Mouse (Mus musculus): ENCODE data around the gene Klk11. TPM values are rescaled to one million over a fixed set of nuclear protein-coding genes. Genes with fewer than 3 reads are reported as not detected.

The Klk11 gene
- total RNA-seq, 2 experiments from 2014 or later: not detected

DNA sequence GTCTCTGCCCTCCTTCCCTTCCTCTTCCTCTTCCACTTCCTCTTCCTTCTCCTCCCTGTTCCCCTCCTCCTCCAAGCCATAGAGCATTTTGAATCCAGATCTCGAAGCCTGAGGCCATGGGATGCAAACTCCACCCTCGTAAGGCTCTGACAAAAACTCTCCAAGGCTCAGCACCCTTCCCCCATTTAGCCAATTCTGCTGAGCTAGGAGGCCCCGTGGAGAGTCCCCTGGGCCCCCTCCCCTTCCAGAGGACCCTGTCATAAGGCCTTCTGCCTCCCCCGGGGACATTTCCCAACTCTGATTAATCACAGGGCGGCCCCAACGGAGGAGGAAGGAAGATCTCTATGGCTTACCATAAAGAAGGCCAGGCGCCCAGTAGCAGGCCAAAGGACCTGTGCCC, 17.2 kb downstream of the Klk11 start, which contains the start of gene Klk9:
TSS of gene Klk9 (plus strand) at position 301 of the 400 bp plus-strand sequence.
- no peak for ATAC-seq (ENCODE audit: poor library complexity, severe bottlenecking)

DNA sequence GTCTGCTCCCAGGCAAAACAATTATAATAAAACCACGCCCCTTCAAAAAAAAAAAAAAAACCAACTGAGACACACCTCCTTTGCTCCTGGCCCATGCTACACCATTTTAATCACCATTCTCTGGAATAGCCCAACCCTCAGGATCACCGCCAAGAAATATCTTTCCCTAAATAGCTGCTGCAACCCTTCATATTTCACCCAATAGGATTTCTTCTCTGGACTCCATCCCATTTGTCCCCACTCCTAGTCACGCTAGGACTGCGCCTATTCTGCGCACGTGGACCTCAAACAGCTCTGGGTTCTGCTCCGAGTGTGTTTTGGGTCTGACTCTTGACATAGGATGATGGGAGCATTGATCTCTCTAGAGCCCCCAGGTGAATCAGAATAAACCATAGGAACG, 22.0 kb downstream of the Klk11 start:
- no peak for ATAC-seq (ENCODE audit: poor library complexity, severe bottlenecking)

DNA sequence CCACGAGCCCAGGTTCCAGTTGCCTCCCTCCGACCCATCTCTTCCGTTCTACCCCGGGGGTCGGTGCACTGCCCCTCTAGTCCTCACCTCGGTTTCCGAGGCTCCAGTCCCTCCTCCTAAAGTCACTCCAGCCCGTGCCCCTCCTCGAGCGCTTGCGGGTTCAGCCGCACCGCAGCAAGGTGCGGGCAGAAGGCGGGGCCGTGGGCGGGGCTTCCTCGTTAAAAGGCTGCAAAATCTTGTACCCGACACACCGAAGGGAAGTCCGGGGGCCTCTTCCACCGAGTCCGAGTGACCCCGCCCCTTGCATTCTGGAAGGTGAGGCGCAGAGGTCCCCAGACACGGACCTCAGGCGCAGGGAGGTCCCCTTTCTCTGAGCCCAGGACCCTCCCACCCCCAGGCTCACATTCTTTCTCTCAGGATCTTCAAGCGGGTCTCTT, 22.9 kb downstream of the Klk11 start, which contains the start of gene Klk8:
TSS of gene Klk8 (plus strand) at position 245 of the 437 bp plus-strand sequence.
- peak; percentile 47; the same call in 1 of the 2 replicates for ATAC-seq (ENCODE audit: poor library complexity, severe bottlenecking)

DNA sequence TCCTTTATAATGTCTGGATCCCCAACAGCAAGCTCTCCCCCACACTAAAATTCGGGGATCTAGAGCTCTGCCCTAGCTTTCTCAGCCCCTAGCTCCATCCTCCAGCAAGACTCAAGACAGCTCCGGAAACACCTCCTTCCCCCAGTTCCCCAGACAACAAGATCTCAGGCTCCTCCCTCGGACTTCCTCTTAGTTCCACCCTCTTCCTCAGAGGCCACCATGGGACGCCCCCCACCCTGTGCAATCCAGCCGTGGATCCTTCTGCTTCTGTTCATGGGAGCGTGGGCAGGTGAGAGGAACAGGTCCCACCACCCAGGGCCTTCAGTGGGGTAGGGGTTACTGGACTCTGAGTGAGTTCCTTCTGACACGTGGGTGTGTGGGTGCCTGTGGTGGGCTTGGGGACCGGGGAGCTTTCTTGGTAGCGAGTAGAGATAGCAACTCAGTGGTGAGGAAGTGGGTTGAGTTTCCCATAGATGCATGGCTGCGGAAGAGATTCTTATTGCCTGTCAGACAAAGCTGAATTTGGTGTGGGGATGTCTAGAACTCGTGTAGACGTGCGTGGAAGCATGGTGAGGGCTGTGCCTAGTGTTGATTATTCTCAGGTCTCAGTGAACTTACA, 23.5 kb downstream of the Klk11 start:
- peak; percentile 70 for ATAC-seq (ENCODE audit: poor library complexity, severe bottlenecking)

DNA sequence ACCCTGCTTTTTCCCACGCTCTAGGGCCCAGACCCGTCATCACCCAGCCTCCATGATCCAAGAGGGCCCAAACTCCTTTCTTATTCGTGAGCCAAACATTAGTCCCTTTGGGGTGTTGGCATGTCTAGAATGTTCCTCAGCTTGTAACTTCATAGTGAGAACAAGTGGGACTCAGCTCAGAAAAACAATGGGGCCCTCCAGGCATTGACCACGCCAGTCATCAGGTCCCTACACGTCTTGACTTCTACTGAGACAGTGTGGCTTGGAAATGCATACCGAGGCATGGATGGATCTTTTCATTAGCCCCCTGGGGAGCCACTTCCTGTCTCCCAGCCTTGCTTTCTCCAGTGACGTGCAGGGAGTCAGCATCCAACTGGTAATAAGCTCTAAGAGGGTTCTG, 25.5 kb downstream of the Klk11 start:
- ATAC-seq (ENCODE audit: poor library complexity, severe bottlenecking): no peak

DNA sequence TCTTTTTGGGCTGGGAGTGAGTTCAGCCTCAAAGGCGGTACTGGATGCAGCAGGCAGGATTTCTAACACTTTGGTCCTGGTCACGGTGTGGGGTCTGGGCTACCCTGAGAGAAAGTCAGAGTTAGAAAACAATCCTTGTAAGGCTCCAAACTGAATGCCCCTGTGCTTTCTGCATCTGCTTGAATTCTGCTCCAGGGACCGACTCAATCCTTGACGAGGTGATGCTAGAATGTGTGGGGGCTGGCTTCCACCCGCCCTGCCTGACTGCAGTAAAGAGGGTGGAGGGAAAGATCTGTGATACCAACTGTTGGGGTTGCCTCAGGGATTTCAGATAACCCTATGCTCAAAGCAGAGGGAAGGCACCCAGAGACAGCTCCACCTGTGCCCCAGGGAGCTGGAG, 36.6 kb downstream of the Klk11 start, which contains the start of gene Klk7:
TSS of gene Klk7 (plus strand) at position 301 of the 400 bp plus-strand sequence.
- no peak for ATAC-seq (ENCODE audit: poor library complexity, severe bottlenecking)

DNA sequence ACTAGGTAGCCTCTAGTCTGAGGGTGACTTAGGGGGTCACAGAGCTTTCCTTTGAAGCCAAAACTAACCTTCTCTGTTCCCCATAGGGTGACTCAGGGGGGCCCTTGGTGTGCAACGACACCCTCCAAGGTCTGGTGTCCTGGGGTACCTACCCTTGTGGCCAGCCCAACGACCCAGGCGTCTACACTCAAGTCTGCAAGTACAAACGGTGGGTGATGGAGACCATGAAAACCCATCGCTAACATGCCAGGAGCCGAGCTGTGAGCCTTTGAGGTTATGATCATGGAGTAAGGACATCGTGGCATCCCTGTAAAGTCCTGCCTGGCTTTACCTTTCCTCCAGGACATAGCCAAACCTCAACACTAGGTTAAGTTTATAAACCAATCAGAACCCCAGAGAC, 40.8 kb downstream of the Klk11 start:
- ATAC-seq (ENCODE audit: poor library complexity, severe bottlenecking): no peak

DNA sequence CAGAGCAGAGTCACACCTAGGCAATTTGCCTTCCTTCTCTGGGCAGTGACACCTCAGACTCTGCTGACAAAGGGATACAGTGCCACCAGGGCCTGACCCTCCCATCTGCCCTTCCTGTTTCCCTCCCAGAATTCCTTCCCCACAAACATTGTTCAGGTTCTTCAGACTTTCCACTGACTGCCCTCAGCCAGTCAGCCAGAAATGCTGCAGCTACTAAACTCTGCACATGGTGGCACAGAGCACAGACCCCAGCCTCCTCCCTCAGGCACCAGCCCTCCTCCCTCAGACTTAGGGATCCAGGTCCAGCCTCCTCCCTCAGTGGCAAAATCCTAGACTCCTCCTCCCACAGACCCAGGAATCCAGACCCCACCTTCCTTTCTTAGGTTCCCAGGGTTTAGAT, 42.3 kb downstream of the Klk11 start:
- ATAC-seq (ENCODE audit: poor library complexity, severe bottlenecking): no peak

DNA sequence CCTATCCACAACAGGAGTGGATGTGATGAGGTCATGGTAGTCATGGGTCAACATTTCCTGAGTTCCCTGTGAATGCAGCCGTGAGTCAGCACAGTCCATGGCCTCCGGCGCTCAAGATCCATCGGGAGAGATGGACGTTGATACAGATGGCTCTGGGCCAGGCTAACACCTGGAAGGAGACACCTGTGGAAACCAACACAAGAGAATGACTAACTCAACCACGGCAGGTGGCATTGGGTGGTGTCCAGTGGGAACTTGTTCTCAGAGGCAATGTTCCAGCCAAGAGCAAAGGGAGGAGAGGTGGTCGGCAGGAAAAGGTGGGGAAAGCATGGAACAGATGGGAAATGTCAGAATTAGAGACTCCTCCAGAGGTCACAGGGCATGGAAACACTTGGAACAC, 47.2 kb downstream of the Klk11 start:
- no peak for ATAC-seq (ENCODE audit: poor library complexity, severe bottlenecking)

DNA sequence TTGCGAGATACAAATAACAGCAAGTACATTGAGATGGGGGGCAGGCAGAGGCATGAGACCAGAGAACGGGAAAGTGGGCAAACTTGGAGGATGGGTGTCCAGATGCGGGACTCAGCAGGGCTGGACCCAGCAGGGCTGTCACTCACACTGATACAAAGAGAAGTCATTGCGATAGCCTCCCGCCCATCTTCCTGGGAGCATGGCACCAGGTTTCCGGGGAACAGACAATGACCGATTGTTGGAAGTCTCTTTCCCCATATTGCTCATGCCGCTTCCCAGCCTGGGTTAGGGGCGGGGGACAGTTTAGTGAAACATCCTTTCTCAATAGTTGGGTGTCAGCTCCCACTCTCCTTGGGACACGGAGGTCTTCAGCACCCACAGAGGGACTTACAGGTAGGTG, 49.8 kb downstream of the Klk11 start, which contains the start of gene Klk6:
TSS of gene Klk6 (plus strand) at position 301 of the 400 bp plus-strand sequence.
- no peak for ATAC-seq (ENCODE audit: poor library complexity, severe bottlenecking)

DNA sequence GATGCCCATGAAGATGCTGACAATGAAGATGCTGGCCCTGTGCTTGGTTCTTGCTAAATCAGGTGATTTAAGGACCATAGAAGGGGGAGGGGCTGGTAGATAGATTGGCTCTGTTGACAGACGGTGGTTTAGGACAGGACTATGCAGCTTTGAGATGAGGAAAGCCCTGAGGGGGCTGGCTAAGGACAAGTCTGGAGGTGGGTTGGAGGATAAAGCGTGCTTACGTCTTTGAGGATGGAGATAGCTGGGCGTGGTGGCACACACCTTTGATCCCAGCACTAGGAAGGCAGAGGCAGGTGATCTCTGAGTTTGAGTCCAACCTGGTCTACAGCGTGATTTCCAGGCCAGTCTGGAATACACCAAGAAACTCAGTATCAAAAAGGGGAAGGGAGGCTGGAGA, 51.7 kb downstream of the Klk11 start:
- ATAC-seq (ENCODE audit: poor library complexity, severe bottlenecking): no peak

DNA sequence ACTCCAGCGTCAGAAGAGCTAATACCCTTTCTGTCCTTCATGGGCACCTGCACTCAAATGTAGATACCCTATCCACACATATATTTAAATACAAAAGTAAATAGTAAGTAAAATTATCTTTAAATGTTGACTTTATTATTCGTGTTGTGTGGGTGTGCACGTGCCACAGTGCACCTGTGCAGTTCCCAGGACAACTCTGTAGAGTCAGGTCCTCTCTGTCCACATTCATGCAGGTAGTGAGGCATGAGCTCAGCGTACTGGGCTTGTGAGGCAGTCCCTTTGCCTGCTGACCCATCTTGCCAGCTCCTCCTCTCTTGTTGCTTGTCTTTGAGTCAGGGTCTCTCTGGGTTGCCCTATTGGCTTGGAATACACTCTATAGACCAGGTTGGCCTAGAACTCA, 53.3 kb downstream of the Klk11 start:
- no peak for ATAC-seq (ENCODE audit: poor library complexity, severe bottlenecking)

Other genes starting within 250 kb of the Klk11 start
- 80.0 and 80.1 TPM in 2 replicates for gene Cd33, start 230.2 kb upstream of the Klk11 start, total RNA-seq (2015)
- gene Cd33, start 230.2 kb upstream of the Klk11 start, total RNA-seq (2017): 36.3 and 48.1 TPM in 2 replicates
- 6.3 and 8.1 TPM in 2 replicates for gene Zfp658, start 212.3 kb upstream of the Klk11 start, total RNA-seq (2015)
- gene Zfp658, start 212.3 kb upstream of the Klk11 start, total RNA-seq (2017): 6.9 and 7.4 TPM in 2 replicates
- 7.1 and 13.3 TPM in 2 replicates for gene Zfp719, start 195.0 kb upstream of the Klk11 start, total RNA-seq (2015)
- gene Zfp719, start 195.0 kb upstream of the Klk11 start, total RNA-seq (2017): 6.9 and 9.3 TPM in 2 replicates
- not detected in 2 replicates for gene Zfp819, start 167.4 kb upstream of the Klk11 start, total RNA-seq (2015)
- gene Zfp819, start 167.4 kb upstream of the Klk11 start, total RNA-seq (2017): not detected in 2 replicates
- not detected in 2 replicates for gene Ceacam18, start 139.9 kb upstream of the Klk11 start, total RNA-seq (2015)
- gene Ceacam18, start 139.9 kb upstream of the Klk11 start, total RNA-seq (2017): not detected in 2 replicates
- 41.6 and 46.2 TPM in 2 replicates for gene Siglece, start 114.4 kb upstream of the Klk11 start, total RNA-seq (2015)
- 22.1 and 29.7 TPM in 2 replicates for gene Siglece, start 114.4 kb upstream of the Klk11 start, total RNA-seq (2017)
- 4.7 and 5.3 TPM in 2 replicates for gene Ctu1, start 102.6 kb upstream of the Klk11 start, total RNA-seq (2015)
- gene Ctu1, start 102.6 kb upstream of the Klk11 start, total RNA-seq (2017): 3.7 and 3.9 TPM in 2 replicates
- gene Klk14, start 84.2 kb upstream of the Klk11 start, total RNA-seq (2015): not detected in 2 replicates
- gene Klk14, start 84.2 kb upstream of the Klk11 start, total RNA-seq (2017): not detected in 2 replicates
- gene Klk13, start 62.0 kb upstream of the Klk11 start, total RNA-seq (2015): not detected in 2 replicates
- not detected in 2 replicates for gene Klk13, start 62.0 kb upstream of the Klk11 start, total RNA-seq (2017)
- not detected in 2 replicates for gene Klk12, start 5.7 kb upstream of the Klk11 start, total RNA-seq (2015)
- not detected in 2 replicates for gene Klk12, start 5.7 kb upstream of the Klk11 start, total RNA-seq (2017)
- gene Klk10, start 6.4 kb downstream of the Klk11 start, total RNA-seq (2015): not detected in 2 replicates
- gene Klk10, start 6.4 kb downstream of the Klk11 start, total RNA-seq (2017): not detected in 2 replicates
- not detected in 2 replicates for gene Klk9, start 17.3 kb downstream of the Klk11 start, total RNA-seq (2015)
- gene Klk9, start 17.3 kb downstream of the Klk11 start, total RNA-seq (2017): not detected in 2 replicates
- gene Klk8, start 23.0 kb downstream of the Klk11 start, total RNA-seq (2015): 10.4 and 13.7 TPM in 2 replicates
- gene Klk8, start 23.0 kb downstream of the Klk11 start, total RNA-seq (2017): 5.0 and 10.2 TPM in 2 replicates
- not detected in 2 replicates for gene Klk7, start 36.7 kb downstream of the Klk11 start, total RNA-seq (2015)
- not detected in 2 replicates for gene Klk7, start 36.7 kb downstream of the Klk11 start, total RNA-seq (2017)
- gene Klk6, start 49.9 kb downstream of the Klk11 start, total RNA-seq (2015): not detected in 2 replicates
- not detected in 2 replicates for gene Klk6, start 49.9 kb downstream of the Klk11 start, total RNA-seq (2017)
- gene Klk5, start 67.4 kb downstream of the Klk11 start, total RNA-seq (2015): not detected in 2 replicates
- gene Klk5, start 67.4 kb downstream of the Klk11 start, total RNA-seq (2017): not detected in 2 replicates
- gene Klk4, start 106.6 kb downstream of the Klk11 start, total RNA-seq (2015): not detected in 2 replicates
- not detected in 2 replicates for gene Klk4, start 106.6 kb downstream of the Klk11 start, total RNA-seq (2017)
- 0.55 TPM in 1 of 2 replicates, not detected in the other for gene Klk15, start 159.1 kb downstream of the Klk11 start, total RNA-seq (2015)
- not detected in 2 replicates for gene Klk15, start 159.1 kb downstream of the Klk11 start, total RNA-seq (2017)
- not detected in 2 replicates for gene Klk1b8, start 176.1 kb downstream of the Klk11 start, total RNA-seq (2015)
- gene Klk1b8, start 176.1 kb downstream of the Klk11 start, total RNA-seq (2017): not detected in 2 replicates
- gene Klk1b1, start 192.1 kb downstream of the Klk11 start, total RNA-seq (2015): not detected in 2 replicates
- gene Klk1b1, start 192.1 kb downstream of the Klk11 start, total RNA-seq (2017): not detected in 2 replicates
- gene Klk1b9, start 201.5 kb downstream of the Klk11 start, total RNA-seq (2015): not detected in 2 replicates
- not detected in 2 replicates for gene Klk1b9, start 201.5 kb downstream of the Klk11 start, total RNA-seq (2017)
- gene Klk1b11, start 221.3 kb downstream of the Klk11 start, total RNA-seq (2015): 0.33 and 0.84 TPM in 2 replicates
- gene Klk1b11, start 221.3 kb downstream of the Klk11 start, total RNA-seq (2017): 1.1 TPM in 1 of 2 replicates, not detected in the other
- not detected in 2 replicates for gene Klk1b26, start 237.6 kb downstream of the Klk11 start, total RNA-seq (2015)
- not detected in 2 replicates for gene Klk1b26, start 237.6 kb downstream of the Klk11 start, total RNA-seq (2017)